Mouse (Mus musculus) stomach, embryonic 15.5 days (tissue): Measurements from ENCODE around the gene Gpr171. TPM values are rescaled to one million over a fixed set of nuclear protein-coding genes. Genes with fewer than 3 reads are reported as not detected.
A peak's percentile ranks its signal among the peaks of the same experiment; 100 is the strongest.
"Not testable (repeated sequence)": the region's sequence is repeated elsewhere in the genome, so short reads cannot be mapped to it uniquely, and the experiment has no call there.

Source experiments
- ATAC-seq: fragments of 200-750 bp; cut with Nextera tagmentation; 2 replicates; pipeline ENCODE4 v1.8.0; 2017; ENCODE audit warnings: low read depth, moderate number of reproducible peaks, moderate TSS enrichment; ENCODE audit not compliant: insufficient read depth, low FRiP score
- H3K27ac ChIP-seq: fragments of 300-500 bp; sonication (generic); 2 replicates; pipeline ENCODE4 v1.5.1; 2015; ENCODE audit warnings: mild to moderate bottlenecking, inconsistent platforms
- H3K27me3 ChIP-seq: fragments of 300-500 bp; sonication (generic); replicated peaks from 2 replicates; pipeline ENCODE4 v1.6.1; 2015; ENCODE audit warnings: inconsistent platforms
- H3K36me3 ChIP-seq: fragments of 300-500 bp; sonication (generic); 2 replicates; pipeline ENCODE4 v1.6.1; 2015; ENCODE audit warnings: inconsistent platforms
- H3K4me1 ChIP-seq: fragments of 300-500 bp; sonication (generic); 2 replicates; pipeline ENCODE4 v1.6.1; 2015; ENCODE audit warnings: inconsistent platforms
- H3K4me2 ChIP-seq: fragments of 300-500 bp; sonication (generic); 2 replicates; pipeline ENCODE4 v1.6.1; 2015; ENCODE audit warnings: mild to moderate bottlenecking, inconsistent platforms
- H3K4me3 ChIP-seq: fragments of 300-500 bp; sonication (generic); replicated peaks from 2 replicates; pipeline ENCODE4 v1.5.1; 2015; ENCODE audit warnings: inconsistent platforms
- H3K9ac ChIP-seq: fragments of 300-500 bp; sonication (generic); 2 replicates; pipeline ENCODE4 v1.6.1; 2015; ENCODE audit warnings: inconsistent platforms
- H3K9me3 ChIP-seq: fragments of 300-500 bp; sonication (generic); 2 replicates; pipeline ENCODE4 v1.6.1; 2016; ENCODE audit warnings: inconsistent platforms
- WGBS: fragments of 180-500 bp; shearing (Covaris S2); methylation state at CpG from one replicate; pipeline ENCODE4 v1.1.7; 2015; 5-methylcytosine and 5-hydroxymethylcytosine counted together
- polyA plus RNA-seq: library from polyadenylated mRNA; unstranded; fragments of >200 nt; fragmentation: Nextera tagmentation; extraction: Ambion mirVana; gene quantifications from 2 replicates; pipeline ENCODE4 v1.2.1, GENCODE M21; 2015

Gpr171 gene
- polyA plus RNA-seq, 1 experiment from 2014 or later, result 1.4 TPM

- not testable (repeated sequence) for H3K9ac ChIP-seq, H3K27me3 ChIP-seq, H3K4me1 ChIP-seq, H3K4me3 ChIP-seq, H3K9me3 ChIP-seq, H3K27ac ChIP-seq, ATAC-seq, H3K4me2 ChIP-seq, H3K36me3 ChIP-seq
- 90% methylated on average over 3 of the region's 3 CpGs for WGBS
Measured at GRCm38 (mm10) chr3:59109834-59110233, 8.2 kb upstream of the Gpr171 start.

- ATAC-seq, result no peak
- H3K9ac ChIP-seq, result no peak overlapping the region
- no peak overlapping the region for H3K4me2 ChIP-seq
- H3K4me3 ChIP-seq, result no peak overlapping the region
- 96% methylated on average over 4 of the region's 4 CpGs for WGBS
- H3K27me3 ChIP-seq, result no peaks in the 10 kb centered on the region
- no peaks in the 10 kb centered on the region for H3K9me3 ChIP-seq
- H3K4me1 ChIP-seq, result no peaks in the 10 kb centered on the region
- H3K27ac ChIP-seq, result no peak overlapping the region
- no peaks in the 10 kb centered on the region for H3K36me3 ChIP-seq
Measured at GRCm38 (mm10) chr3:59107439-59107838, 5.8 kb upstream of the Gpr171 start.

DNA sequence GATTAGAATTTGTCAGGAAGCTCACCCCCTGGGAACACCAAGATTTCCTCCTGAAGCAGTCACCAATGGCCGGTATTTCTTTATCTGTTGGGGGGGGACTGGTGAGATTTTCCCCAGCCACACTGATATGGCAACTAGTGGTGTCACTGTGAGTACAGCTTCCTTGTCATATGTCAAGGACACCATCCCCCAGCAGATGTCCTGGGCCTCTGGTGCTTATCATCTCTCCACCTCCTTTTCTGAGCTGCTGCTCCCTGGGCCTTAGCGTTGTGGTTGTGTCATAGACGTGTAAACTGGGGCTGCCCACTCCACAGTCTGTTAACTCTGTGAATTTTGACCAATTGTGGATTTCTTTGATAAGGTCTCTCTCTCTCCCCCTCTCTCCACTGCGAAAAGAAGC lies 2.8 kb upstream of the Gpr171 start:
- Histone ChIP-seq H3K4me1 (no peaks in the 10 kb centered on the region), H3K9ac (no peak overlapping the region), H3K27me3 (no peaks in the 10 kb centered on the region), H3K9me3 (no peaks in the 10 kb centered on the region), H3K4me2 (no peak overlapping the region), H3K4me3 (no peak overlapping the region), H3K36me3 (no peaks in the 10 kb centered on the region), H3K27ac (no peak overlapping the region)
- ATAC-seq, result no peak
- WGBS, result 74% methylated on average over 4 of the region's 4 CpGs

- H3K4me2 ChIP-seq, result no peak overlapping the region
- H3K9ac ChIP-seq, result no peak overlapping the region
- WGBS, result 95% methylated on average over 2 of the region's 2 CpGs
- no peaks in the 10 kb centered on the region for H3K27me3 ChIP-seq
- H3K36me3 ChIP-seq, result no peaks in the 10 kb centered on the region
- H3K27ac ChIP-seq, result no peak overlapping the region
- H3K4me3 ChIP-seq, result no peak overlapping the region
- no peaks in the 10 kb centered on the region for H3K9me3 ChIP-seq
- no peak for ATAC-seq
- H3K4me1 ChIP-seq, result no peaks in the 10 kb centered on the region
Measured at GRCm38 (mm10) chr3:59102146-59102545, 525 bp upstream of the Gpr171 start.

GRCm38 (mm10) chr3:59098540-59098939 lies 3.1 kb downstream of the Gpr171 start:
- no peak for ATAC-seq
- WGBS, result 85% methylated on average over 10 of the region's 10 CpGs

GRCm38 (mm10) chr3:59097421-59097820 lies 4.2 kb downstream of the Gpr171 start:
- no peaks in the 10 kb centered on the region for H3K9me3 ChIP-seq
- H3K4me3 ChIP-seq, result no peak overlapping the region
- H3K27ac ChIP-seq, result no peak overlapping the region
- H3K4me1 ChIP-seq, result no peaks in the 10 kb centered on the region
- no peak overlapping the region for H3K9ac ChIP-seq
- no peaks in the 10 kb centered on the region for H3K27me3 ChIP-seq
- 84% methylated on average over 6 of the region's 6 CpGs for WGBS
- H3K4me2 ChIP-seq, result no peak overlapping the region
- H3K36me3 ChIP-seq, result no peaks in the 10 kb centered on the region
- ATAC-seq, result no peak

More at GRCm38 (mm10) chr3:59098540-59098939, 3.1 kb downstream of the Gpr171 start:
- no peaks in the 10 kb centered on the region for H3K9me3 ChIP-seq
- H3K9ac ChIP-seq, result no peak overlapping the region
- no peaks in the 10 kb centered on the region for H3K27me3 ChIP-seq
- no peaks in the 10 kb centered on the region for H3K4me1 ChIP-seq
- no peaks in the 10 kb centered on the region for H3K36me3 ChIP-seq
- H3K4me2 ChIP-seq, result no peak overlapping the region
- no peak overlapping the region for H3K27ac ChIP-seq
- no peak overlapping the region for H3K4me3 ChIP-seq

GRCm38 (mm10) chr3:59092702-59093101 lies 8.9 kb downstream of the Gpr171 start:
- Histone ChIP-seq H3K4me3 (no peak overlapping the region), H3K9me3 (no peaks in the 10 kb centered on the region), H3K36me3 (no peaks in the 10 kb centered on the region), H3K27me3 (no peaks in the 10 kb centered on the region), H3K27ac (no peak overlapping the region), H3K9ac (no peak overlapping the region), H3K4me2 (no peak overlapping the region), H3K4me1 (no peaks in the 10 kb centered on the region)
- no peak for ATAC-seq
- WGBS, result 69% methylated on average over 11 of the region's 11 CpGs

- Histone ChIP-seq H3K4me2 (no peak overlapping the region), H3K4me3 (no peak overlapping the region), H3K36me3 (no peaks in the 10 kb centered on the region), H3K4me1 (no peaks in the 10 kb centered on the region), H3K9me3 (no peaks in the 10 kb centered on the region), H3K27me3 (no peaks in the 10 kb centered on the region), H3K9ac (no peak overlapping the region), H3K27ac (no peak overlapping the region)
- WGBS, result 21% methylated on average over 7 of the region's 7 CpGs
- ATAC-seq, result peak; percentile 58; the same call in 1 of the 2 replicates
Measured at GRCm38 (mm10) chr3:59080919-59081318, 20.7 kb downstream of the Gpr171 start.

- no peak overlapping the region for H3K27ac ChIP-seq
- peak; percentile 27; the same call in 1 of the 2 replicates for ATAC-seq
- no peaks in the 10 kb centered on the region for H3K27me3 ChIP-seq
- H3K4me2 ChIP-seq, result no peak overlapping the region
- H3K4me1 ChIP-seq, result no peaks in the 10 kb centered on the region
- H3K4me3 ChIP-seq, result no peak overlapping the region
- WGBS, result 29% methylated on average over 6 of the region's 6 CpGs
- H3K36me3 ChIP-seq, result no peaks in the 10 kb centered on the region
- H3K9ac ChIP-seq, result no peak overlapping the region
- H3K9me3 ChIP-seq, result no peaks in the 10 kb centered on the region
Measured at GRCm38 (mm10) chr3:59080293-59080916, 21.2 kb downstream of the Gpr171 start.

GRCm38 (mm10) chr3:59079327-59079726 lies 22.3 kb downstream of the Gpr171 start:
- Histone ChIP-seq H3K36me3 (no peaks in the 10 kb centered on the region), H3K4me1 (no peaks in the 10 kb centered on the region), H3K9ac (no peak overlapping the region), H3K4me3 (no peak overlapping the region), H3K27me3 (no peaks in the 10 kb centered on the region), H3K27ac (no peak overlapping the region), H3K4me2 (no peak overlapping the region), H3K9me3 (no peaks in the 10 kb centered on the region)
- 32% methylated on average over 4 of the region's 4 CpGs for WGBS
- no peak for ATAC-seq

GRCm38 (mm10) chr3:59078585-59078984 lies 23.0 kb downstream of the Gpr171 start:
- Histone ChIP-seq H3K4me2 (no peak overlapping the region), H3K27ac (no peak overlapping the region), H3K4me3 (no peak overlapping the region), H3K9ac (no peak overlapping the region), H3K4me1 (no peaks in the 10 kb centered on the region), H3K36me3 (no peaks in the 10 kb centered on the region), H3K9me3 (no peaks in the 10 kb centered on the region), H3K27me3 (no peaks in the 10 kb centered on the region)
- no peak for ATAC-seq
- 56% methylated on average over 11 of the region's 11 CpGs for WGBS

DNA sequence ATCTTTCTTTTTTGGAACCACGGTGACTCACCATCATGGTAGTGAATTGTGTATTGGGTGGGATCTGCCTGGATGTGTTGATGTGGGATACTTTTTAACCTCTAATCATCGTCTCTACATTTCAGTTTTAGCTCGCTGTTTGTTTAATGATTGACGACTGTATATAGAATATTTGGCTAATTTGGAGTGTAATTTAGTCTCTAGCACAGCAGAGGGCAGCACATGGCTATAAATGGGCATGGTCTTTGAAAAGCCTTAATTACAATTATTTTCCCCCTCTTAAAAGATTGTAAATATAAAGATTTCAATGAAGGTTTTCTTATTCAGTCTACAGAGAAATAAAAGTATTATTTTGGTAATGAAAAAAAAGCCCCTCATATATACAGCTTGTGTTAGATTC lies 24.3 kb downstream of the Gpr171 start:
- WGBS, result 42% methylated on average over 4 of the region's 4 CpGs
- H3K9ac ChIP-seq, result no peak overlapping the region

GRCm38 (mm10) chr3:59069071-59069470 lies 32.5 kb downstream of the Gpr171 start:
- not testable (repeated sequence) for H3K36me3 ChIP-seq, H3K4me2 ChIP-seq, H3K27me3 ChIP-seq, ATAC-seq, H3K4me1 ChIP-seq, H3K9ac ChIP-seq, H3K4me3 ChIP-seq, H3K27ac ChIP-seq, H3K9me3 ChIP-seq
- WGBS, result 74% methylated on average over 1 of the region's 1 CpGs

More for the DNA sequence above, 24.3 kb downstream of the Gpr171 start:
- H3K4me2 ChIP-seq, result no peak overlapping the region
- H3K4me3 ChIP-seq, result no peak overlapping the region
- no peak overlapping the region for H3K27ac ChIP-seq
- H3K36me3 ChIP-seq, result no peaks in the 10 kb centered on the region
- H3K27me3 ChIP-seq, result no peaks in the 10 kb centered on the region
- ATAC-seq, result no peak
- H3K4me1 ChIP-seq, result no peaks in the 10 kb centered on the region
- H3K9me3 ChIP-seq, result no peaks in the 10 kb centered on the region
